Mouse (Mus musculus) brain, embryonic 14.5 days (tissue): ENCODE measurements at regions not wholly inside any gene's neighbourhood (a gene's known extent, or its start where the extent isn't known, plus 50 kb on each side); places are given as distances from the start of the nearest gene placed in this dataset.

Experiments
- CTCF ChIP-seq: fragments of 200-500 bp; IDR thresholded peaks from 2 replicates; pipeline ENCODE4 v1.5.1; 2012; ENCODE audit warnings: inconsistent platforms, mild to moderate bottlenecking, moderate library complexity, borderline replicate concordance; ENCODE audit not compliant: insufficient read depth, insufficient read length; ENCODE audit errors: extremely low read depth
- POLR2A ChIP-seq: fragments of 200-500 bp; IDR thresholded peaks from 2 replicates; pipeline ENCODE4 v1.6.1; 2012; ENCODE audit warnings: mild to moderate bottlenecking, inconsistent platforms, borderline replicate concordance; ENCODE audit not compliant: poor library complexity, insufficient read depth, insufficient read length, severe bottlenecking; ENCODE audit errors: extremely low read depth

DNA sequence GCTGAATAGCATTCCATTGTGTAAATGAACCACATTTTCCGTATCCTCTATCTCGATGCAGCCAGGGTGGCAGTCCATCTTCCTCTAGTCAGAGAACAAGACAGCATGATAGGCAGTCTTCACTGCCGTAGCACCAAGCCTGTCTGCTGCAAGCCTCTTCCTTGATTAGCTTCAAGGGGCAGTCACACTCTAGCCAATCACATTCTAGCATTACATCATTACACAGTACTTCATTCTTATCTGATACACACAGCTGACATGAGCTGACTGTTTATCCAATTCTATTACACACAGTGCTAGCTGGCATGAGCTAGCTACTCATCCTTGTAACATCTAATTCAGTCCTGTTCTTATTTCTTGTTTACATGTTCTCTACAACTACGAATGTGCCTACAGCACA lies 156.6 kb downstream of the Gm21897 start:
- TF ChIP-seq CTCF, result no peak
- no peak for TF ChIP-seq POLR2A
